Mouse (Mus musculus) stomach, embryonic 14.5 days (tissue): ENCODE results near the gene Gpha2. TPM values are rescaled to one million over a fixed set of nuclear protein-coding genes. Genes with fewer than 3 reads are reported as not detected.

Source experiments
- ATAC-seq: fragments of 200-750 bp; cut with Nextera tagmentation; 2 replicates; pipeline ENCODE4 v1.8.0; 2017; ENCODE audit warnings: low read depth, moderate TSS enrichment; ENCODE audit not compliant: insufficient number of reproducible peaks, insufficient read depth, low FRiP score
- H3K27ac ChIP-seq: fragments of 300-500 bp; sonication (generic); 2 replicates; pipeline ENCODE4 v1.5.1; 2014; ENCODE audit warnings: mild to moderate bottlenecking, low read length, moderate library complexity, mixed read lengths
- H3K27me3 ChIP-seq: fragments of 300-500 bp; sonication (generic); 2 replicates; pipeline ENCODE4 v1.6.1; 2014; ENCODE audit warnings: low read length, control low read depth, mixed read lengths; ENCODE audit not compliant: control insufficient read depth, insufficient read depth
- H3K36me3 ChIP-seq: fragments of 300-500 bp; sonication (generic); 2 replicates; pipeline ENCODE4 v1.6.1; 2014; ENCODE audit warnings: mild to moderate bottlenecking, control low read depth, low read length, moderate library complexity, mixed read lengths; ENCODE audit not compliant: control insufficient read depth, insufficient read depth
- H3K4me1 ChIP-seq: fragments of 300-500 bp; sonication (generic); 2 replicates; pipeline ENCODE4 v1.6.1; 2014; ENCODE audit warnings: low read length, control low read depth, mixed read lengths; ENCODE audit not compliant: control insufficient read depth, insufficient read depth
- H3K4me2 ChIP-seq: fragments of 300-500 bp; sonication (generic); replicated peaks from 2 replicates; pipeline ENCODE4 v1.6.1; 2014; ENCODE audit warnings: low read depth, low read length, control low read depth
- H3K4me3 ChIP-seq: fragments of 300-500 bp; sonication (generic); 2 replicates; pipeline ENCODE4 v1.5.1; 2014; ENCODE audit warnings: low read depth, low read length, control low read depth
- H3K9ac ChIP-seq: fragments of 300-500 bp; sonication (generic); replicated peaks from 2 replicates; pipeline ENCODE4 v1.6.1; 2014; ENCODE audit warnings: low read depth, mild to moderate bottlenecking, control low read depth, low read length, moderate library complexity, mixed read lengths
- H3K9me3 ChIP-seq: fragments of 300-500 bp; sonication (generic); 2 replicates; pipeline ENCODE4 v1.6.1; 2016; ENCODE audit warnings: low read depth, low read length, control low read depth; ENCODE audit not compliant: control insufficient read depth
- WGBS: fragments of 180-500 bp; shearing (Covaris S2); extraction: QIAGEN DNeasy Blood & Tissue Kit; methylation state at CpG from one replicate; pipeline ENCODE4 v1.1.7; 2014; 5-methylcytosine and 5-hydroxymethylcytosine counted together
- polyA plus RNA-seq: library from polyadenylated mRNA; unstranded; fragments of >200 nt; fragmentation: Nextera tagmentation; extraction: Ambion mirVana; gene quantifications from 2 replicates; pipeline ENCODE4 v1.2.1, GENCODE M21; 2014

The Gpha2 gene
- polyA plus RNA-seq, 1 experiment from 2014 or later = 0.90 TPM

DNA sequence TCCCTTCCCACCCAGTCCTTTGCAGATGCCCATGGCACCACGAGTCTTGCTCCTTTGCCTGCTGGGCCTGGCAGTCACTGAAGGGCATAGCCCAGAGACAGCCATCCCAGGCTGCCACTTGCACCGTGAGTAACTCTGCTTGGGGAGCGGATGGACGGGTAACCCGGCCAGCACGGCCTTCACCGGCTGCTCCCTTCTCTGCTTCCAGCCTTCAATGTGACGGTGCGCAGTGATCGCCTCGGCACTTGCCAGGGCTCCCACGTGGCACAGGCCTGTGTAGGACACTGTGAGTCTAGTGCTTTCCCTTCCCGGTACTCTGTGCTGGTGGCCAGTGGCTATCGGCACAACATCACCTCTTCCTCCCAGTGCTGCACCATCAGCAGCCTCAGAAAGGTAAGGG lies 583 bp downstream of the Gpha2 start:
- H3K4me3 ChIP-seq = no peak overlapping the region
- H3K27ac ChIP-seq = no peak overlapping the region
- peaks cover 21% of the 10 kb centered on the region for H3K36me3 ChIP-seq
- ATAC-seq = no peak
- H3K4me1 ChIP-seq = no peaks in the 10 kb centered on the region
- no peak overlapping the region for H3K9ac ChIP-seq
- WGBS = 89% methylated on average over 14 of the region's 14 CpGs
- no peak overlapping the region for H3K4me2 ChIP-seq
- H3K9me3 ChIP-seq = no peaks in the 10 kb centered on the region
- H3K27me3 ChIP-seq = no peaks in the 10 kb centered on the region

GRCm38 (mm10) chr19:6227864-6228263 lies 1.7 kb downstream of the Gpha2 start:
- Histone ChIP-seq H3K27me3 (no peaks in the 10 kb centered on the region), H3K36me3 (peaks cover 26% of the 10 kb centered on the region), H3K4me3 (no peak overlapping the region), H3K9ac (no peak overlapping the region), H3K4me1 (no peaks in the 10 kb centered on the region), H3K27ac (no peak overlapping the region), H3K4me2 (no peak overlapping the region), H3K9me3 (no peaks in the 10 kb centered on the region)
- no peak for ATAC-seq
- WGBS = 74% methylated on average over 4 of the region's 4 CpGs

DNA sequence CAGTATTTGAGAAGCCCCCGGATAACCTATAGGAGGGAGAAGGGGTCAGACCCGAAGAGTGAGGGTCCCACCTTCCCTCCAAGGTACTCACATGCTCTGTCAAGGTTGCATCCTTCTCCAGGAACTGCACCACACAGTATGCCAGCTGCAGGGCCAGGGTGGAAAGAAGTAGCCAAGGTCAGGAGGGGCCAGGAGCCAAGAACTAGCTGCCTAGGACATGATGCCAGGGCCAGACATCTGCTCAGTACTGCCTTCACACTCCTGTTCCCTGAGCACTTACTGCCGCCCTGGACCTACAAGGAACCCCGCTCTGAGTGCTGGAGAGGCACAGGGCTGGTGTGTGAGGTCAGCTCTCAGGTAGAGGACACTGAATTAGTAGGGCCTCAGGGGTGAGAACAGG lies 4.2 kb downstream of the Gpha2 start:
- H3K9ac ChIP-seq = no peak overlapping the region
- no peak overlapping the region for H3K4me2 ChIP-seq
- peaks cover 9% of the 10 kb centered on the region for H3K4me1 ChIP-seq
- no peak overlapping the region for H3K4me3 ChIP-seq
- H3K27me3 ChIP-seq = no peaks in the 10 kb centered on the region
- H3K9me3 ChIP-seq = no peaks in the 10 kb centered on the region
- no peak for ATAC-seq
- H3K27ac ChIP-seq = no peak overlapping the region
- 91% methylated on average over 4 of the region's 4 CpGs for WGBS
- peaks cover 26% of the 10 kb centered on the region for H3K36me3 ChIP-seq

DNA sequence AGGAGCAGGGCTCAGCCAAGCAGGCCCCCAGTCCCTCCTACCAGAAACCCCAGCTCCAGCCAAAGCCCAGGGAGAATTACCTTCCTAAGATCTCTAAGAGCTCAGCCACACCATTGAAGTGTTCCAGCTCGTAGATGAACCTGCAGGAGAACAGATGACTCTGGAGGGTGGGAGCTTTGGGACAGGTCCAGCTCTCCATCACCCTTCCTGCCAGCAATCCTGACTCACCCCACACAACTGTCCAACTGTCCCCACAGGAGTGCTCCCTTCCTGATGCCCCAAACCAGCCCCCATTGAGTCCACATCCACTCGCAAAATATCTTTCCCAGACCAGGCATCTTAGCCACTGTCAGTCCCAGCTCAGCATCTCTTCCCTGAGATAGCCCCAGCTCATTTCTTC lies 4.9 kb downstream of the Gpha2 start:
- ATAC-seq = no peak
- H3K9ac ChIP-seq = no peak overlapping the region
- H3K36me3 ChIP-seq = peaks cover 26% of the 10 kb centered on the region
- WGBS = 95% methylated on average over 2 of the region's 2 CpGs
- no peak overlapping the region for H3K4me3 ChIP-seq
- H3K4me1 ChIP-seq = peaks cover 9% of the 10 kb centered on the region
- no peaks in the 10 kb centered on the region for H3K27me3 ChIP-seq
- H3K27ac ChIP-seq = no peak overlapping the region
- no peak overlapping the region for H3K4me2 ChIP-seq
- no peaks in the 10 kb centered on the region for H3K9me3 ChIP-seq

DNA sequence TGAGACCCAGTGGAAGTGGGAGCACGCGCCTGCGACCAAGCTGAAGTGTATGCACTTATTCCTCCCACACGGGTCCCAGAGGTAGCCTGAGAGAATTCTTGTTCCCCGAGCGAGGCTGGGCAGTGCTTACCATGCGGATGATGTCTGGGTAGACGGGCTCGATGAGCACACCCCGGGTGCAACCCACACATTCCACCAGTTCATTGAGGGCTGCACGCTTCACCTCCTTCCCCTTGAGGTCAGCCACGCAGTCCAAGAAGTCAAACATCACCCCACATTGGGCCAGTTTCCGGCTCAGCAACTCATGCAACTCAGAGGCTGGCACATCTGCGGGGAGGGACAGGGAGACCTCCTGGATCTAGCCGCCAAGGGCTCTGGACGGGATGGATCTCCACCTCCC lies 7.5 kb downstream of the Gpha2 start:
- Histone ChIP-seq H3K36me3 (peaks cover 16% of the 10 kb centered on the region), H3K4me3 (no peak overlapping the region), H3K27ac (no peak overlapping the region), H3K4me1 (peaks cover 9% of the 10 kb centered on the region), H3K9ac (no peak overlapping the region), H3K27me3 (no peaks in the 10 kb centered on the region), H3K4me2 (no peak overlapping the region), H3K9me3 (no peaks in the 10 kb centered on the region)
- WGBS = 84% methylated on average over 16 of the region's 16 CpGs
- ATAC-seq = no peak

- Histone ChIP-seq H3K9ac (peak overlapping the region; percentile 68; the same call in 1 of the 2 replicates), H3K27me3 (no peaks in the 10 kb centered on the region), H3K36me3 (peaks cover 16% of the 10 kb centered on the region), H3K9me3 (no peaks in the 10 kb centered on the region), H3K27ac (no peak overlapping the region), H3K4me2 (peak overlapping the region; percentile 83), H3K4me1 (peaks cover 9% of the 10 kb centered on the region), H3K4me3 (peak overlapping the region; percentile 73)
- 75% methylated on average over 11 of the region's 11 CpGs for WGBS
- no peak for ATAC-seq
Observed at GRCm38 (mm10) chr19:6234337-6235083, 8.3 kb downstream of the Gpha2 start.

- H3K4me2 ChIP-seq = peak within 1 kb of the TSS; percentile 83
- 3% methylated on average over 48 of the region's 48 CpGs for WGBS
- peaks cover 13% of the 10 kb centered on the region for H3K4me1 ChIP-seq
- peak within 1 kb of the TSS; percentile 95 for H3K27ac ChIP-seq
- H3K36me3 ChIP-seq = peaks cover 16% of the 10 kb centered on the region
- ATAC-seq = peak; percentile 91
- H3K4me3 ChIP-seq = peak within 1 kb of the TSS; percentile 73
- H3K9ac ChIP-seq = peak within 1 kb of the TSS; percentile 68
- no peaks in the 10 kb centered on the region for H3K27me3 ChIP-seq
- H3K9me3 ChIP-seq = no peaks in the 10 kb centered on the region
Observed at GRCm38 (mm10) chr19:6235084-6236052, 9.2 kb downstream of the Gpha2 start, which contains the start of gene Ppp2r5b. TSS of gene Ppp2r5b (minus strand) at chr19:6235872.

GRCm38 (mm10) chr19:6236053-6236441 lies 9.9 kb downstream of the Gpha2 start:
- ATAC-seq = peak; percentile 87
- Histone ChIP-seq H3K4me1 (peaks cover 13% of the 10 kb centered on the region), H3K9ac (peak overlapping the region; percentile 68), H3K27me3 (no peaks in the 10 kb centered on the region), H3K36me3 (peaks cover 11% of the 10 kb centered on the region), H3K27ac (peak overlapping the region; percentile 95), H3K9me3 (no peaks in the 10 kb centered on the region), H3K4me2 (peak overlapping the region; percentile 83), H3K4me3 (peak overlapping the region; percentile 73)
- WGBS = under 1% methylated on average over 9 of the region's 9 CpGs
